Mouse (Mus musculus) mesoderm, embryonic 11.5 days (tissue): ENCODE data around the gene Fyco1.
"Not testable (repeated sequence)": the region's sequence is repeated elsewhere in the genome, so short reads cannot be mapped to it uniquely, and the experiment has no call there.

ENCODE experiments used
- DNase-seq: peaks from one replicate; pipeline ENCODE4 v3.0.0-alpha.2; 2012; ENCODE audit warnings: low read depth, low spot score

Fyco1 gene

GRCm38 (mm10) chr9:123814821-123815220 is 36.9 kb downstream of the Fyco1 start:
- no peak for DNase-seq

DNA sequence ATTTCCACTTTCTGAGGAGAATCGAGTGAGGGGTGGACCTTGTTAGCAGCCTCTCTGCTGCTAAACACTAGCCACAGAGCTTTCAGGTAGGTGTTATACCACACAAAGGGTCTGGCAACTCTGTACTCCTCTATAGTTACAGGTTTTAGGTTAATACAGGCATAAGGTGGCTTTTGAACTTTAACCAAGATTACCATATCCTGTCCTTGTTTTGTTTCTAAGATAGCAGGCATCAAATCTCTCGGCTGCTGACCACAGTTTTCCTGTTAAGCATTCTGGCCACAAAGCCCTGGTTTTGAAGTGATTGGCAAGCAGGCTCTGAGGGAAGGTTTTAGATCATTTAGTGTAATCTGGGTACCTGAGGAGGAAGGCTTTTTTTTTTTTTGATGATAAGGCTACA is 37.4 kb downstream of the Fyco1 start:
- DNase-seq: no peak

- DNase-seq: no peak
Measured at GRCm38 (mm10) chr9:123811831-123812230, 39.9 kb downstream of the Fyco1 start.

GRCm38 (mm10) chr9:123808583-123808982 is 43.1 kb downstream of the Fyco1 start:
- DNase-seq: no peak

DNA sequence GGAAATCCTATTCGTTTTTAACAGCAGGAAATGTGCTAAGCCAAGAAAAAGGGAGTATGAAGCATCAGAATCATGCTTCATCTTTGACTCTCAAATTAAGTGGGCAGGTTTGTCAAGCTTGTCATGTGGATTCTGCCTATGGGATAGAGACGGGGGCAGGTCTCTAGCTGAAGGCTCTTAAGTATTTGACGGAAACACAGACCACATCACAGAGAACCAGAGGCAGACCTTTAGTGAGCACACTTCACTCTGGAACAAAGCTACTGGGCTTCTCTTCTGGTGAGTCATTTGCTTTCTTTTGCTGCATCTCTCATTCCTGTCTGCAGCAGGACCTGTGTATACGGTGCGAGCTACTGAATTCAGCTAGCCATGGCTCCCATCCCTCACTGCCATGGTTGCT is 45.4 kb downstream of the Fyco1 start, which contains the start of gene Cxcr6:
Cxcr6 (plus strand) TSS at position 209 of the 400 bp plus-strand sequence.
- DNase-seq: no peak

DNA sequence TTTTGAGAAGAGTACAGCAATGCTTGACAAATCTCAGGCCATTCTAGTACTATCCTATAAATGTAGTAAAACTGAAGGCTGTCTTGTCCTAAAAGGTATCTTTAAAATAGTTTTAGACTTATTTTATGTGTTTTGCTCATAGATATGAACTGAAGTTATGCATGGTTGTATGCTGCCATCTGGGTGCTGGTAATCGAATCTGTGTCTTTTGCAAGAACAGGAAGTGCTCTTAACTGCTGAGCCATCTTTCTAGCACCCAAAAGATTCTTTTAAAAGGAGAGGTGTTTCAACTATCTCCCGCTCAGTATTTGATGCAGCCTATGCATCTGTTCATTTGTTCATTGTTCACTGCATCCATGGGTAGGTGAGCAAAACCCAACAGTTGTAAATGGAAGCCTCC is 46.5 kb downstream of the Fyco1 start:
- DNase-seq: no peak

DNA sequence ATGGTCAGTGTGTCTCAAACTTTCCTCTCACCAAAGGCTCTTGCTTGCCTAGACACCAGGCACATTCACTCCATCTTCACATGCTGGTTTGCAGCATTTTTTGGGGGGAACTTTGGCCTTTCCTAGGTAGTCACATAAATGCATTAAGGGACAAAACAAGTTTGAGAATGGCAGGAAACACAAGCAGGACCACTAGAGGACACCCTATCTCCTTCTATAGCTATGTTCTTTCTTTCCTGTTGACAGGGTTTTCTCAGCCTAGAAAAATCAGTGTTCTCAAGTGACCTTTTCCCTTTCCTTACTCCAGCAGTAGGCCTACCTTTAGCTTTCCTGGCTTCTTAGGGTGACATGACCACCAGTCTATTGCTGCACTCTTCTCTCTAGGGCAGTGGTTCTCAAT is 48.8 kb downstream of the Fyco1 start:
- no peak for DNase-seq

- no peak for DNase-seq
Measured at GRCm38 (mm10) chr9:123802421-123802820, 49.3 kb downstream of the Fyco1 start.

GRCm38 (mm10) chr9:123801527-123801926 is 50.2 kb downstream of the Fyco1 start:
- no peak for DNase-seq

DNA sequence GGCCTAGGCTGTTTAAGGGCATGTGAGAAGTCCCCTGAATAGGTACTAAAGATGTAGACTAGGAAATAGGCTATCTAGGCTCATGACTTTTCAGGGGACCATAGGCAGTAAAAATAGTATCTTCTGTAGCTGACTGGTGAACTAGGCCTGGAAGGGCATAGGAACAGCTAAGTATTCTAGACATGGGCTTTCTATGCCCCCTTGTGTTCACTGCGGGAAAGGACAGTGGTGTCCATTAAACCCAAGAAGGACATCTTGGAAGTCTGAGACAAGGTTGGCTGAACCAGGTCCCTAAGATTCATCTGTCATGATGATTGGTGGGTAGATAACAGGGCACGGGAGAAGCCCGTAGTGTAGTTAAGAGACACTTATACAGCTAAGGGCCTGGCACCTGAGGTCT is 55.5 kb downstream of the Fyco1 start:
- DNase-seq: peak; percentile 41

GRCm38 (mm10) chr9:123788855-123789529 is 62.7 kb downstream of the Fyco1 start:
- DNase-seq: no peak

GRCm38 (mm10) chr9:123773299-123773698 is 78.4 kb downstream of the Fyco1 start:
- peak; percentile 11 for DNase-seq

GRCm38 (mm10) chr9:123769532-123769931 is 82.2 kb downstream of the Fyco1 start:
- no peak for DNase-seq

DNA sequence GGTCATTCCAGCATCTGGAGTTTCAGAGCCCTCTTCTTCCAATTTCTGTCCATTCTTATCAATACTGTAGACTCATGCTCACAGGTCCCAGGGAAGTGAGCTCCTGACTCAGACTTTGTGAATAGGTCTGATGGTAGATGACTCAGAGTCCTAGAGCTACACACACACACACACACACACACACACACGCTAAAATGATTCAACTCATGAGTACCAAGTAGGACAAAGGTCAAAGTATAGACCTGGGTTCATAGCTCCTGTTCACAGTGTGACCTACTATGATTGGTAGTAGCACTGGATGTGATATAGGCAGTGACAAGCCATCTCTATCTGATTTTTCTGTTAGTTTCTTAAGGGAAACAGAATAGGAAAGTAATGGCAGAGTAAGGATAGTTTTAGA is 83.3 kb downstream of the Fyco1 start:
- DNase-seq: no peak

GRCm38 (mm10) chr9:123766996-123767395 is 84.7 kb downstream of the Fyco1 start:
- no peak for DNase-seq

- DNase-seq: no peak
Measured at GRCm38 (mm10) chr9:123763771-123764170, 87.9 kb downstream of the Fyco1 start.

- DNase-seq: no peak
Measured at GRCm38 (mm10) chr9:123762886-123763285, 88.8 kb downstream of the Fyco1 start.

GRCm38 (mm10) chr9:123760806-123761205 is 90.9 kb downstream of the Fyco1 start:
- no peak for DNase-seq

DNA sequence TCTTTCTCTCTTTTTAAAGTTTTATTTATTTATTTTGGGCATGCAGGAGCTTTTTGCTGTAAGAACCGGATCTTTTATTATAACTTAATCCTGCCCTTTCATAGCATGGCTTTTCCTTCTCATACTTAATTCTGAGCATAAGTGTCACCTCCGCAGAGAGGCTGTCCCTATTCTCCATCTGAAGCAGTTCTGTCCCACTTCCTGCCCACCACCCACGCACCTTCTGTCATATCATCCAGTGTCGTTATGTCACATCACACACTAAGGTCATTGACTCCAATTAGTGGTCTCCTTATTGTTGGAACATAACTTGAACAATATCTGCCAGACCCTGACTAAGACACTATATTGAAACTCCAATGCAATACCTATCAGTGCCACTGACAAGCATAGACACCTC is 93.1 kb downstream of the Fyco1 start:
- no peak for DNase-seq

- no peak for DNase-seq
Measured at GRCm38 (mm10) chr9:123758156-123758555, 93.5 kb downstream of the Fyco1 start.

DNA sequence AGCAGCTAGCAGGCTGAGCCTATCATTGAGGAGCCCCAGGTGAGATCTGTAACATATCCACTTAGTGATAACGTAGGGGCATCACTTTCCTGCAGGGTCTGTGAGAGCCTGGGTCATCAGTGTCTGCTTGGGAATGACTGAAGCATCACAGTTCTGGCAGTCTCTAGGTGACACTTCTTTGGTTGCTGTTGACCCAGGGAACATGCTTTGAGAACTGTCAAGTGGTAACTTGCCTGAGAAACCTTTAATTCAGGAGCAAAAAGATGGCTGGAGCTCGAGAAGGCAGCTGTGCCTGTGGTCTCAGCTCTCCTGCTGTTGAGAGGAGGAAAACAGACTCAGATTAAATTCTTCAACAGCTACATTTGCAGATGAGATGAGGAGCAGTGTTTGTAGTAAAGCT is 94.4 kb downstream of the Fyco1 start:
- no peak for DNase-seq

DNA sequence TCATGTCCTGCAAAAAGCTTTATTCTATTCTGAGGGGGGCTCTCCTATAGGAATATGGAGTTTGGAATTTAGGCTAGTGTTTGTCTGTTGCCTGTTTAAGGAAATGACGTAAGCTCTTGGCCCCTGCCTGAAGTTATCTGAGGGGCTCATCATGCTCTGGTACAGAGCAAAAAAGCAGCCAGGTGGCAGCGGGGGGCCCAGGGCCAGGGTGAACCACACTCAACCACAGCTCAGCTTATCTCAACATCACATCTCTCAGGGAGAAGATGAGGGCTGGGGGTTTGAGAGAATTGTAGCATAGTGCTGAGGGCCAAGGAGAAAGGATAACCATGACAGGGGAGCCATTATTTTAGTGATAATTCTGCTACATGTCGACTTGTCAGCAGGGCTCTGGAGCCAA is 94.9 kb downstream of the Fyco1 start:
- DNase-seq: no peak

DNA sequence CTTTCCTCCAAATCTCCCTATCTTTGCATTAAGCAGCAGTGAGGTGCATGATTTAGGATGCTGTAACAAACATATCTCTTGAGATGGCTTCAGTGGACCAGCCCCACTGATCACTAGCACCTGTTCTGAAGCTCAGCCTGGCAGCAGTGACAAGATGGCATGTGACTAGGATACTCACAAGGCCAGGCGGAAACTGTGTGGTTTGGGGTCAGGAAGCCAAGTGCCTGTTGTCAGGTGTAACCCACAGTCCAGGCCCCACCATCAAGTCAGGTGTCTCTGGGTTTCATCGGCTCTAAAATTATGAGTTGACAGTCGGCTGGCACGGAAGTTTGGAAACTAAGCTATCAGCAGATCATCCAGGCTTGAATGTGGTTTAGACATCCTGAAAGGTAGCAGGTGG is 97.4 kb downstream of the Fyco1 start:
- DNase-seq: no peak

- not testable (repeated sequence) for DNase-seq
Measured at GRCm38 (mm10) chr9:123749687-123750086, 102.0 kb downstream of the Fyco1 start.
